Mouse (Mus musculus): ENCODE results near the gene Tex12. TPM values are rescaled to one million over a fixed set of nuclear protein-coding genes. Genes with fewer than 3 reads are reported as not detected.

The Tex12 gene
- polyA plus RNA-seq, 1 experiment from 2014 or later, result not detected

DNA sequence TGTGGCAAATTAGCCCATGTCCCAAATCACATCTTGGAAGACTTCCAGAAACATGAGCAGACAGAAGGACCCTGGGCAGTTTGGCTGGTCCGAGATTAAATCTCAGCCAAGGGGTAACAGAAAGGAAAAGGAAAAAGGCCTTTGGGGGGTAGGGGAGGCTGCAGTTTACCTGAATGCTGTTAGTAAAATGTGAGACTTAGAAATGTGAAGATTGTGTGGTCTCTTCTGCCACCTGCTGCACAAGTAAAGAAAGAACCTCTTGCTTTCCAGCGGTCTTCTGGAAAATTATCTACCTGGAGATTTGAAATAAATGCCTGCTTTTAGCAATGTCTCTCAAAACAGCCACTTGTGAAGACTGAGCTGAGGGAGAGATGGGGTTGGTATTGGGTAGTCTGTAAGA lies 30.2 kb downstream of the Tex12 start:
- Histone ChIP-seq H3K9me3 (no peaks in the 10 kb centered on the region), H3K4me1 (peaks cover 10% of the 10 kb centered on the region), H3K9ac (no peak overlapping the region), H3K27me3 (replicated peaks) (no peaks in the 10 kb centered on the region), H3K4me3 (replicated peaks) (no peak overlapping the region), H3K4me2 (no peak overlapping the region), H3K36me3 (no peaks in the 10 kb centered on the region), H3K27ac (no peak overlapping the region)
- WGBS, result 34% methylated on average over 2 of the region's 2 CpGs
- ATAC-seq (ENCODE audit: insufficient read depth, low FRiP score, low read depth), result no peak

DNA sequence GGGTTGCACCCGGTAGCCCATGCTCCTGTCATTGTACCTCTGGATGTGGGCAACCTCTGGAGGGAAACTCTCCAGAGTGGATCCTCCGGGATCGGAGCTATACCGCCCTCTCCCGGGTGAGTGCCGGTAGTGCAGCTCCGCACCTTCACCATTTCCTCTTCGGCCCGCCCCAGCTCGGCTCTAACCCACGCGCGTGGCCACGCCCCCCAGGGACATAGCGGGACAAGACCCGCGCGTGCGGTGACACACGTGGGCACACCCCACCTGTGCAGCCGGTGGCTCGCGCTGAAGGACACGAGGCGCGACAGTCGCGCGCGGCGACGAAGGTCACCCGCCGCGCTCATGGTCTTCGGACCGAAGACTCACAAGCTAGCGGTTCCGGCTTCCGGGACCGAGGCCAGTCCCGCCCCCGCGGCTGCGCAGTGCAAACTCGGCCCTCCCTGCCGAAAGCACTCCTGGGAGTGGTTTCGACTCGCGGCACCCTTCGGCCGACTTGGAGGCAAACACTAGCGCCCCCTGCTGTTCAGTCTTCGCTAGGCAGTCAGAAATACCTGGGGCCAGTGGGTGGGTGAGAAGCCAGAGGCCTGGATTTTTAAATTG lies 32.7 kb downstream of the Tex12 start, which contains the start of gene Pts:
TSS of gene Pts (minus strand) at position 432 of the 600 bp plus-strand sequence.
- under 1% methylated on average over 54 of the region's 54 CpGs for WGBS
- peak within 1 kb of the TSS; percentile 71; the same call in 1 of the 2 replicates for H3K27ac ChIP-seq
- peaks cover 10% of the 10 kb centered on the region for H3K4me1 ChIP-seq
- H3K27me3 ChIP-seq (replicated peaks), result no peaks in the 10 kb centered on the region
- H3K4me2 ChIP-seq, result peak within 1 kb of the TSS; percentile 69
- ATAC-seq (ENCODE audit: insufficient read depth, low FRiP score, low read depth), result peak; percentile 97
- H3K9ac ChIP-seq, result peak within 1 kb of the TSS; percentile 66; the same call in 1 of the 2 replicates
- no peaks in the 10 kb centered on the region for H3K36me3 ChIP-seq
- peak within 1 kb of the TSS; percentile 88 for H3K4me3 ChIP-seq (replicated peaks)
- H3K9me3 ChIP-seq, result no peaks in the 10 kb centered on the region

DNA sequence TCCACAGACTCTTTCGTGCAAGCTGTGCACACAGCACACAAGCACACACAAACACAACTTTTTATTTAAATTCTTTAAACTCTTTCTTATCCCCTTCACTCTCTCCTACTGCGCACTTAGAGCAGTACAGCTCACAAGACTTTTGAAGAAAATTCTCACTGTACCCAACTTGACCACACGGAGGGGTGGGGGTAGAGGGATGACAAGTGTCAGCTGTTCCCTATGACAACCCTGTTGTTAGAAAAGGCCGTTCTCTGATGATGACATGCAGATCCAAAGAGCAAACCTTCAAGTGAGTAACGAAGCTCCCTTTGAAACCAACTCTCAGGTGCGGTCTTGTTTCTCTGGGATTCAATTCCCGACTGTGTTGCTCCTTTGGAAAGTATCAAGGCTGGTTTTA lies 33.3 kb downstream of the Tex12 start:
- H3K27me3 ChIP-seq (replicated peaks), result no peaks in the 10 kb centered on the region
- WGBS, result 29% methylated on average over 7 of the region's 7 CpGs
- H3K27ac ChIP-seq, result no peak overlapping the region
- no peaks in the 10 kb centered on the region for H3K36me3 ChIP-seq
- ATAC-seq (ENCODE audit: insufficient read depth, low FRiP score, low read depth), result no peak
- no peaks in the 10 kb centered on the region for H3K9me3 ChIP-seq
- H3K9ac ChIP-seq, result peak overlapping the region; percentile 66; the same call in 1 of the 2 replicates
- H3K4me2 ChIP-seq, result peak overlapping the region; percentile 69
- peaks cover 10% of the 10 kb centered on the region for H3K4me1 ChIP-seq
- H3K4me3 ChIP-seq (replicated peaks), result peak overlapping the region; percentile 88

DNA sequence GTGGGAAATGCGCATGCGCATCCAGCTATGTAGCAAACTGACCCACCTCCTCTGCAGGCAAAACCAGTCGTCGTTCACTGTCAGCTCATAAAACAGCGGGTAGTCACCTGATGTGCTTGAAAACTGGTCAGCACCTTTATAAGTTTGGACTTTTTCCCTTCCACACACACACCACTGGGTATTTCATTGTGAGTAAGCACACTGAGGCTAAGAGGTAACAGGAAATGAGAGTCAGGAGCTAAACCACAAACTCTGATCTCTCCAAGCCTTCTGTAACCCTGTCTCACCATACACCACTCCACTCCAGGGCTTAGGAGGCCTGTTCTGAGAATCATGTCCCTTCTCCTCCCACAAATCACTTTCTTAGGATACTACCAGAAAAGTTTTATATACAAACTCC lies 35.5 kb downstream of the Tex12 start:
- H3K36me3 ChIP-seq, result no peaks in the 10 kb centered on the region
- ATAC-seq (ENCODE audit: insufficient read depth, low FRiP score, low read depth), result no peak
- no peaks in the 10 kb centered on the region for H3K27me3 ChIP-seq (replicated peaks)
- no peak overlapping the region for H3K4me3 ChIP-seq (replicated peaks)
- H3K9me3 ChIP-seq, result no peaks in the 10 kb centered on the region
- WGBS, result 75% methylated on average over 5 of the region's 5 CpGs
- H3K4me1 ChIP-seq, result peaks cover 10% of the 10 kb centered on the region
- H3K4me2 ChIP-seq, result no peak overlapping the region
- H3K27ac ChIP-seq, result no peak overlapping the region
- no peak overlapping the region for H3K9ac ChIP-seq

GRCm38 (mm10) chr9:50524936-50525335 lies 36.2 kb downstream of the Tex12 start:
- Histone ChIP-seq H3K4me1 (peaks cover 10% of the 10 kb centered on the region), H3K4me2 (no peak overlapping the region), H3K36me3 (no peaks in the 10 kb centered on the region), H3K27ac (no peak overlapping the region), H3K4me3 (replicated peaks) (no peak overlapping the region), H3K9me3 (no peaks in the 10 kb centered on the region), H3K27me3 (replicated peaks) (no peaks in the 10 kb centered on the region), H3K9ac (no peak overlapping the region)
- no peak for ATAC-seq (ENCODE audit: insufficient read depth, low FRiP score, low read depth)
- WGBS, result 89% methylated on average over 5 of the region's 5 CpGs

DNA sequence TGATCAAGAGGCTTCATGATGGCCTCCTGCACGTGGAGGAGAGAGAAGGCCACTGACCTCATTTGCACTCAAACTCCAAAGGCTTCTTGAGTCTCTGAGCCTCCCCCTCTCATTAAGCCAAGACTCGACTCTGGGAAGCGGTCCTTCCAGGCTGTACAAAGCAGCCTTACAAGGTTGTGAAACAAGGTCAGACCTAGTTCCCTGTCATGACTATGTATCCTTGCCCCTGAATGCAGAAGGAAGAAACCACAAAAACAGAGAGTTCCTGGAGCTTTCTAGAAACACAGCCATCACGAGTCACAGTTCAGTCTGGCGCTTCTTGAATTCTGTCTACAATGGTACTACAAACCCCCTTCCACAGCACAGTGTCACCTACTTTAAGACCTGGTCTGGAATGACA lies 38.6 kb downstream of the Tex12 start:
- Histone ChIP-seq H3K27me3 (replicated peaks) (no peaks in the 10 kb centered on the region), H3K9me3 (no peaks in the 10 kb centered on the region), H3K9ac (no peak overlapping the region), H3K4me1 (peaks cover 4% of the 10 kb centered on the region), H3K36me3 (no peaks in the 10 kb centered on the region), H3K4me3 (replicated peaks) (no peak overlapping the region), H3K27ac (no peak overlapping the region), H3K4me2 (no peak overlapping the region)
- WGBS, result 72% methylated on average over 5 of the region's 5 CpGs
- ATAC-seq (ENCODE audit: insufficient read depth, low FRiP score, low read depth), result no peak

GRCm38 (mm10) chr9:50521562-50521961 lies 39.6 kb downstream of the Tex12 start:
- no peak for ATAC-seq (ENCODE audit: insufficient read depth, low FRiP score, low read depth)
- Histone ChIP-seq H3K4me3 (replicated peaks) (no peak overlapping the region), H3K4me1 (no peaks in the 10 kb centered on the region), H3K27ac (no peak overlapping the region), H3K36me3 (no peaks in the 10 kb centered on the region), H3K4me2 (no peak overlapping the region), H3K9me3 (no peaks in the 10 kb centered on the region), H3K27me3 (replicated peaks) (no peaks in the 10 kb centered on the region), H3K9ac (no peak overlapping the region)
- 66% methylated on average over 2 of the region's 2 CpGs for WGBS

GRCm38 (mm10) chr9:50520748-50521147 lies 40.4 kb downstream of the Tex12 start:
- Histone ChIP-seq H3K9me3 (no peaks in the 10 kb centered on the region), H3K36me3 (no peaks in the 10 kb centered on the region), H3K4me2 (no peak overlapping the region), H3K4me3 (replicated peaks) (no peak overlapping the region), H3K4me1 (no peaks in the 10 kb centered on the region), H3K9ac (no peak overlapping the region), H3K27ac (no peak overlapping the region), H3K27me3 (replicated peaks) (no peaks in the 10 kb centered on the region)
- no peak for ATAC-seq (ENCODE audit: insufficient read depth, low FRiP score, low read depth)
- 86% methylated on average over 6 of the region's 6 CpGs for WGBS

DNA sequence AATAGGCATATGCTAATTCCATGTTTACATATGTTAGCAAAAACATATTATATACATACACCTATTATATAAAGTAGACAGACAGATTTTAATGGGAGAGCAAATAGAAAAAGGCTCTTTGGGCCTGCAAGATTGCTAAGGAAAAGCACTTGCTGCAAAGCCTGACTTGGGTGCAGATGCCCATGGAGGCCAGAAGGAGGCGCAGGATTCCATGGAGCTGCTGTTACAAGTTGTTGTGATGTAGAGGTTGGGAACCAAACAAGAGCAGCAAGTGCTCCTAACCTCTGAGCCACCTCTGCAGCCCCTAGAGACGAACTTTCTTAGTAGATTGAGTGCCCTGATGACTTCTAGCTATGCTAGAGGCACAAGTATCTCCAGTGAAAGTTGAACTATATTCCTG lies 42.3 kb downstream of the Tex12 start:
- Histone ChIP-seq H3K27ac (no peak overlapping the region), H3K4me3 (replicated peaks) (no peak overlapping the region), H3K36me3 (no peaks in the 10 kb centered on the region), H3K9me3 (no peaks in the 10 kb centered on the region), H3K4me2 (no peak overlapping the region), H3K9ac (no peak overlapping the region), H3K4me1 (no peaks in the 10 kb centered on the region), H3K27me3 (replicated peaks) (no peaks in the 10 kb centered on the region)
- no peak for ATAC-seq (ENCODE audit: insufficient read depth, low FRiP score, low read depth)
- 15% methylated on average over 2 of the region's 2 CpGs for WGBS

GRCm38 (mm10) chr9:50515462-50515861 lies 45.7 kb downstream of the Tex12 start:
- Histone ChIP-seq H3K9me3 (no peaks in the 10 kb centered on the region), H3K4me1 (no peaks in the 10 kb centered on the region), H3K36me3 (no peaks in the 10 kb centered on the region), H3K27me3 (replicated peaks) (no peaks in the 10 kb centered on the region), H3K4me3 (replicated peaks) (no peak overlapping the region), H3K9ac (no peak overlapping the region), H3K4me2 (no peak overlapping the region), H3K27ac (no peak overlapping the region)
- no peak for ATAC-seq (ENCODE audit: insufficient read depth, low FRiP score, low read depth)
- WGBS, result 72% methylated on average over 5 of the region's 5 CpGs

DNA sequence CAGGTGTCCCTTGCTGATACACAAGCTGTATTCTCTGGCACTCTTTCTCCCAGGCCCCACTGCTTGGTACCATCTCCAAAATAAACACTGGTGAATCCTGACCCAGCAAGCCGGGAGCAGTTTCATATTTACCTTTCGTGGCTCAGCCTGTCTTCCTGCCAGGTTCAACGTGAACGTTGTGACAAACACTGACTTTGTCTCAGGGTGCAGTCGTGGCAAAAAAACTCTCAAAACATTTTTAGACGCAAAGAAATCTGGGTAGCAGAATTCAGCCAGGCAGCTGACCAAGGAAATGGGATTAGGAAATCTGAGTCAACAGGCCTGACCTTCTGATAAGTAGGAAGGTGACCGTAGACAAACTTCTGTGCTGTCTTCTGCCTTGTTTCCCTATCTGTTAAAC lies 53.6 kb downstream of the Tex12 start:
- no peaks in the 10 kb centered on the region for H3K9me3 ChIP-seq
- no peak overlapping the region for H3K4me3 ChIP-seq (replicated peaks)
- H3K27me3 ChIP-seq (replicated peaks), result no peaks in the 10 kb centered on the region
- no peaks in the 10 kb centered on the region for H3K36me3 ChIP-seq
- peaks cover 5% of the 10 kb centered on the region; the same call in 1 of the 2 replicates for H3K4me1 ChIP-seq
- no peak overlapping the region for H3K4me2 ChIP-seq
- no peak overlapping the region for H3K9ac ChIP-seq
- no peak for ATAC-seq (ENCODE audit: insufficient read depth, low FRiP score, low read depth)
- no peak overlapping the region for H3K27ac ChIP-seq
- WGBS, result 47% methylated on average over 7 of the region's 7 CpGs

Measured in stomach, embryonic 15.5 days (tissue).